Mouse (Mus musculus): ENCODE data around the gene Arhgef3.
A peak's percentile ranks its signal among the peaks of the same experiment; 100 is the strongest.

Arhgef3 gene

DNA sequence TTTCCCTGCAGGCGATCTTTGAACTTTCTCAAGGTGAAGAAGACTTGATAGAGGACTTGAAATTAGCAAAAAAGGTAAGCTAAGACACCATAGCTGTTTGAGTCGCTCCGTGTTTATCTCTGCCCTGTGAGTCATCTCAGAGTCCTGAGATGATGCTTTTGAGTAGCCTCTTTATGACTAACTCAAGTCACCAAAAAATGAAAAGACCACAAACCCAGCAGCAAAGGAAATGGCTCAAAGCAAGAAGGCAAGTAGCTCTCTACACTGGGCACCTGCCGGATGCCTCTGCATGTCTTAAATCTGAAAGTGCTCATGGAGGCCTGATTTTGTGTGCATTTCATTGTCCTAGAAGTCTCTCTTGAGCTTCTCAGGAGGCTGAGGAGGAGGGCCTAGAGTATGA is 269.4 kb downstream of the Arhgef3 start:
- no peak for DNase-seq

DNA sequence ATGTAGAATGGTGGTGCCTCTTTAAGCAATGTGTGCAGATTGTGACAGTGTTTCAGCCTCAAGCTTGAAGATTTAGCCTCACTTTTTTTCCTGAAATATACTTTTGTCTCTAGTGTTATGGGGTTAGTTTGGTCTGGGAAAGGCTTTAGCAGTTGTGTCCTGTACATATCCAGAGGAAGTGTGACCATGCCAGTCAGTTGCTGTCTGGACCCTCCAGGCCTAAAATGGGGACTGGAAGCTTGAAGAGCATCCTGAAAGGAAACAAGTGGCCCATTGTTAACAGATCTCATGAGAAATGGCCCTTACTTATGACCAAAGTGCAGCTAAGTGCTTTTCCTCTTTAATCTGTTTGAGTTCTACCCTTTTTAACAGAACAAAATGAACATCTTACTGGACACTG is 273.9 kb downstream of the Arhgef3 start:
- no peak for DNase-seq

DNA sequence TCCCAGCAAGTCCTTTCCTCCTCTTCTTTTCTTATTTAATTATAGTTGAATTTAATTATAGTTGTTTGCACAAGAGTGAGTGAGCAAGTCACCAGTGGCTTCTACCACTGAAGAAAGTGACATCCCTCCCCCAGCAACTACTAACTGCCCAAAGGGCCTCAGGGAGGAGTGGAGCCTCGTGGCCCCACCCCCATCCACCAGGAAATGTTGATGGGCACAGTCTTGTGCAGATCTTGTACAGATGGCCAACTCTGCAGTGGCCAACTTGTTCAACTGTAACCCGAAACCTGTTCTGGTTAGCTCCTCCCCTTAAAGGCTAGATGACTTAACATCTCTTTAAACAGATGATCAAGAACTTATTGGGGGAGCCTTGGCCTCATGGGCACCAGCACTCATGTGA is 275.0 kb downstream of the Arhgef3 start:
- no peak for DNase-seq

DNA sequence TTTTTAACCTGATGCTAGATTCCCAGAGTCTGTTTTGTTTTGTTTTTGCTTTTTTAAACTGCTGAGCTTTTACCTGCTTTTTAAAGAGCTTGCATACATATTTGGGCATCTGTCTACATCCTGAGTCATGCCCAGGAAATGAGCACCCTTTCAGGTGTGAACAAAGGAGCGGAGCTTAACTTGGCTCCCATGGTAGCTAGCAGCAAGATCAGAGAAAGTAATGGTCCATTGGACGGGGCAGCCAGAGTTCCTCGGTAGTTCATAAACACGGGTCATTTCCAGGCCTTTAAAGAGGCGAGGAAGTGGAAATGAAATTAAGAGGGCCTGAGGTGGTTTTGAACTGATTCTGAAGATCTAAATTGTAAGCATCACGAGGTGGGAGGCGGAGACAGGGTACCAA is 276.0 kb downstream of the Arhgef3 start:
- no peak for DNase-seq

DNA sequence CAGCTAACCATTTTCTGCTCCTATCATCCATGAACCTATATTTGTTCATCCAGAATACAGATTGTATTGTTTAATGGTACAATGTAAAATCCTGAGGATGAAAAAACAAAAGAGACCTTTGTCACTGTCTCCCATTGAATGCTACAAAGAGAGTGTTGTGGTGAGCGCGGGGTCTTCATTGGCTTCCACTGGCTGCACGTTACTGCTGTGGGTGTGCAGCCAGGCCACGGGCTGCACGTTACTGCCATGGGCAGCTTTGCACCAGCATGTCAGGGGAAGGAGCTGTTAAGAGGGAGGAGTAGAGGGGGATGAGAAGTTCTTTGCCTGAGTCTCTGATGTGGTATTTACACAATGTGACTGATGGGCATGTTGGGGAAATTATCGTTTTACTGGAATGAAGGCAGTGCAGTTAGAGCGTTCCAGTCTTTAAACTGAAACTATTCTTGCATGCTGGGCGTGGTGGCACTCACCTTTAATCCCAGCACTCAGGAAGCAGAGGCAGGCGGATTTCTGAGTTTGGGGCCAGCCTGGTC is 277.1 kb downstream of the Arhgef3 start:
- DNase-seq, result no peak

DNA sequence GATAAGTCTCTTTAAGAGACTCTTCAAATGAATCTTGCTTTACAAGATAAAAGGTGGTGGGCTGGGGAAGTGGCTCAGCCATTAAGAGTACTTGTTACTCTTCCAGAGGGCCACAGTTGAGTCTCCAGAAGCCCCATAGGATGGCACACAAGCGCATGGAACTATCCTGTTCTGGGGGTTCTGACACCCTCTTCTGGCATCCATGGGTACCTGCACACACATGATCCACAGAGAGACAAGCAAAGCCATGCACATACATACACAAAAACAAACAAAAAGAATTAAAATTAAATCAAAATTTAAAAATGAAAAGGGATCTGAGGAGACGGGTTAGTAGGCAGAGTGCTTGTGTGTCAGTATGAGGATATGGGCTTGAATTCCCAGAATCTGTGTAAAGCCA is 278.0 kb downstream of the Arhgef3 start:
- no peak for DNase-seq

DNA sequence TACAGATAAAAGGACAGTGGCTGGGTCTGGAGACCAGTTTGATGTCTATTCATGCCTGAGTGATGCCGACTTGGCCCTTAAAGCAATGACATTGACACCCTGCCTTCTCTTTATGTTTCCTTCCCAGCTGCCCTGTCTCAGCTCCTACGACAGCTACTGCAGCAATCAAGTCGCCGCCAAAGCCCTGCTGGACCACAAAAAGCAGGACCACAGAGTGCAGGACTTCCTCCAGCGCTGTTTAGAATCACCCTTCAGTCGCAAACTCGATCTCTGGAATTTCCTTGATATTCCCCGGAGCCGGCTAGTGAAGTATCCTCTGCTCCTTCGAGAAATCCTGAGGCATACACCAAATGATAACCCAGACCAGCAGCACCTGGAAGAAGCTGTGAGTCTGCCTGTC is 279.1 kb downstream of the Arhgef3 start:
- no peak for DNase-seq

DNA sequence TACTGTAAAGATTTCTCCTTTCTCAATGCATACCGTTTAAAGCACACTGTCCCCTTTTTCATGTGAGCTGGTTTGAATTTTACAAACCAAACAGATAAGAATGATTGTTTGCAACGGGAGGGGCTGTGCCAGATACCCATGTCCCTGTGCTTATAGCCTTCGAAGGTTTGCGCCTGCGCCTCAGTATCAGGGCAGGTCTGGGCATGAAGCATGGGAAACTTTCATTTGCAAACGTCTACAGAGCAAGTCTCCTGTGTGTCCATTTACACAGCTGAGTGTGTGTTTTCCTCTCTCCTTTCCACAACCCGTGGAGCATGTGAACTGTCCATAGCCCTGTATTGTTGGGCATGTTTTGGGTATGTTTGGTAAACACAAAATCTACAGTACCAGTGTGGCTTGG is 281.7 kb downstream of the Arhgef3 start:
- DNase-seq, result no peak

DNA sequence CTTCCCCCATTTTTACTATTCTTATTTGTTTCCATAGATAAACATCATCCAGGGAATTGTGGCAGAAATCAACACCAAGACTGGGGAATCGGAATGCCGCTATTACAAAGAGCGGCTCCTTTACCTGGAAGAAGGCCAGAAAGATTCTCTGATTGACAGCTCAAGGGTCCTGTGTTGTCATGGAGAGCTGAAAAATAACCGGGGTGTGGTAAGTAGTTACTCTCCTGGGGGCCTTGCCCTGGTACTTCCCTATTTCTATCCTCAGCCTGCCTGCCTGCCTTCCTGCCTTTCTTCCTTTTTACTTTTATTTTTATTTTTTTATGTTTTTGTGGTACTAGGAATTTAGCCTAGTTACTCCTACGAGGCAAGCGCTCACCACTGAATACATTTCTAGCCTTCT is 282.8 kb downstream of the Arhgef3 start:
- no peak for DNase-seq

DNA sequence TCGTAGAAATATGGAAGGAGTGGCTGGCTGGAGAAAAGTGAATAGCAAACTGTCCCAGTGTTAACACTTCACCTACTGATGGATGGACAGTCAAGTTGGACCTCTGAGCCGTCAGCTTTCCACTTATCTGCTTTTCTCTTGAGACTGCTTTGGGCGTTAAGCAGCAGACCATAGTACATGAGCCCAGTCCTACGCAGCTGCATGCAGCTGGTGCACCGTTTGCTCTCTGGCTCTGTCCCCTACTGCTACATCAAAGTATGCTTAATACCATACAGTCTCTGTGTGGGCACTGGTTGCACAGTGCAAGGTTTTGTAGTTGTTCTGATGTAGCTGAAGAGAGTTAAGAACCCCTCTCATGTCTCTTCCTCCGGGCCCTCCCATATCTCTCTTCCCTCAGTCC is 285.8 kb downstream of the Arhgef3 start:
- peak in 1 of 2 experiments; percentile 70 for DNase-seq

DNA sequence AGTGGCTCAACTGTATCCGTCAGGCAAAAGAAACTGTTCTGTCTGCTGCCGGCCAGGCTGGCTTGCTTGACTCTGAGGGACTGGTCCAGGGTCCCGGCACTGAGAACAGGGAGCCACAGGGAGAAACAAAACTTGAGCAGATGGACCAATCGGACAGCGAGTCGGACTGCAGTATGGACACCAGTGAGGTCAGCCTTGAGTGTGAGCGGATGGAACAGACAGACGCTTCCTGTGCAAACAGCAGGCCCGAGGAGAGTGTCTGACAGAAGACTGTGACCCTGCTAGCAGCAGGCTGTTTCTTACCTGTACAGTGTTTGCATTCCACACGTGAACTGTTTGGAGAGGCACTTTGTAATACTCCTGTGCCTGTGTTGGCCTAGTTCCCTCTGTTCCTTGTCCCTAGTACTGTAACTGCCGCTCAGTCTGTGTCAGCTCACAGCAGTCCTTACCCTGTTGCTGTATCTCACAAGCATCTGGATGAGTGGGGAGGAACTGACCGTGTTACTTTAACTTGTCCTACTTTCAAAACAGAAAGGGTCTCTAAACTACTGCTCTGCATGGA is 287.1 kb downstream of the Arhgef3 start:
- DNase-seq, result peak in 1 of 2 experiments; percentile 34

DNA sequence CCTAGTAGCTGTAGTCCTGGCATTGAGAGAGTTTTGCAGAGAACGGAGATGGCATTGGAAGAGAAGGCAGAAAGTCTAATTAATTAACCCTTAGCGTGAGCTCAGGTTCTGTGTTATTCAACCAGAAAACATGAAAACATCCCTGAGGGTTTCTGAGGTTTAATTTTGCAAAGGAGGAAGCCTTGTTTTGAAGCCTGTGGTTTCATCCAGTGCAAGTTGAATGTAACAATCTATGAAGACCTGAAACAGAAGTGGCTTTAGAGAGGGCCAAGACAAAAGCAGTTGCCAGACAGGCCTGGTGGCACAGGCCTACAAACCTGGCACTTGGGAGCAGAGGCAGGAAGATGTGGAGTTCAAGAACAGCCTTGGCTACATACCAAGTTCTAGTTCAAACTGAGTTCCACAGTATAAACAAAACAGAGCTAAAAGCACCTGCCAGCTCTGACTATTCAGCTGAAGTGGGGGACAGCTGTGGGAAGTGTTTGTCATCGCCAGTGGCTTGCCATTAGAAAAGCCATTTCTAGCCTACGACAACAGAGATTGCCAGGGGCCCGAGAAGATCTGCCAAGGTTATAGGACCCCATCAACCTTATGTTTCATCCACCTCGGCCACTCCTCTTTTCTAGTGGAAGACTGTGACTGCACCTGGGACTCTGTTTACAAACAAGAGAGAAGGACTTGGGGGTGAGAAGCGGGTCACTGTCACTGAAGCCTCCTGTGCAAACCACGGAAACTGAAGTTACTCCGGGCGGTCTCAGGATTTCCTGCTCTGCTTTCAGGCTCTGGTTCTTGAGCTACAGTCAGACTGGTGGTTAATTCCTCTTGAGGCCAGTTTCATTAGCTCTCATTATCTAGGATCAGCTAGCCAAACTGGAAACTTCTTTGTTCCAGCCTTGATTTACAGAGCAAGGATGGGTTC is 287.9 kb downstream of the Arhgef3 start:
- DNase-seq, result peak in 1 of 2 experiments; percentile 32

DNA sequence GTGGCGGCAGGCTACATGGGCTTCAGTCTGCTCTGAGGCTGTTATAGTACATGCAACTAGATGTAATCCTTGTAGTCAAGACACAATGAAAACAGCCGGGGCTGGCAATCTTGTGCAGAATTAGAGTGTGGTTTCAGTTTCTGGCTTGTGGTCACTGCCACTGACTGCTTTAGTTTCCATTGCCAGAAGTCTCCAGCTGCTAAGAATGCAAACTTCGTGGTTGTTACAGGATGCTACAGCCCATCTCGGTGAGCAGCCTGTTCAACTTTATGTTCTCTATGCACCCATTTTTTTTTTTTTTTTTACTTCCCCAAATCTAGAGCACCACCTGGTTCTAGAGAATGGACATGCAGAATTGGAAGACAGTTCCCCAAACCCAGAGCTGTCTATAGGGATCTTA is 290.8 kb downstream of the Arhgef3 start:
- no peak for DNase-seq

DNA sequence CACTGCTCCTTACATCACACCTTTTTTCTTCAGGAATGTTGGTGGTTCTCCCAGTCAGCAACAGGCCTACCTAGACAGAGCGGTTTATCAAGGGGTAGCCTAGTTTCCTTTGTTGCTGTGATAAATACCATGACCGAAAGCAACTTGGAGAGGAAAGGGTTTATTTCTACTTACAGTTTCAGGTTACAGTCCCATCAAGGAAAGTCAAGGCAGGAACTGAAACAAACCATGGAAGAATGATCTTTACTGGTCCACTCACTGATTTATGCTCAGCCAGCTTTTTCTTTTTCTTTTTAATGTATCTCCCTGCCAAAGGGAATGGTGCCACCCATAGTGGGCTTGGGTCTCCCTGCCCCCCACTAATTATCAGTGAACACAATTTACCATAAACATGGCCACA is 291.2 kb downstream of the Arhgef3 start:
- no peak for DNase-seq

DNA sequence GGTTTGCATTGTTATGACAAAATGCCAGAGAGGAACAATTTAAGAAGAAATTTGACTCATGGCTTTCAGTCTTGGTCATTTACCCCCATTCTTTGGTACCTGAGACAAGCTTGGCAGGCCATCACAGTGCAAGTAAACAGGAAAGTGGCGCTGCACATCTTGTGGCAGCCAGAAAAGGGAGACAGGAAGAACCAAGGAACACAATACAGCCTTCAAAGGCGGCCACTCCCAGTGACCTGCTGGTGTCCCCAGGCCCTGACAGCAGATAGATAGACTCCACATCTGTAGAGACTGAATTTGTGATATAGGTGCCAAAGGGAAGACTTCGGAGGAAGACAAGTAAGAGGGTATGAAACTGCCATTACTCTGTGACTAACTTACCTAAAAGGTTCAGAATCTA is 293.5 kb downstream of the Arhgef3 start:
- DNase-seq, result peak in 1 of 2 experiments; percentile 59

DNA sequence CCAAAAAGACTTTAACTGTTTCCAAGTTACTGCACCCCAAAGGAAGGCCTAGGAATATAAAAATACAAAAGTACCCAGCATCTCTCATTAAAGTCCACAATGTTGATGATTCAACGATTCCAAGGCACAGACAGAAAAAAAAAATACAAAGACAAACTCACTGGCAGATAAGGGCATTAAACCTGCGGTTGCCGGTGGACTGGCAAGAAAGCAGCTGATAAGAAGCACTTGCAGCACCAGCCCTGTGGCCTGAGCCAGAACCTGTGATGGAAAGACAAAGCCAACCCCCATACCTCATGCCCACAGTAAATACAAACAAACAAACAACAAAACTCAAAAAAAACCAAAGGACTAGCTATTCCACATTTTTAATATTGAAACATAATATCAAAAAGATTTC is 295.0 kb downstream of the Arhgef3 start:
- no peak for DNase-seq

DNA sequence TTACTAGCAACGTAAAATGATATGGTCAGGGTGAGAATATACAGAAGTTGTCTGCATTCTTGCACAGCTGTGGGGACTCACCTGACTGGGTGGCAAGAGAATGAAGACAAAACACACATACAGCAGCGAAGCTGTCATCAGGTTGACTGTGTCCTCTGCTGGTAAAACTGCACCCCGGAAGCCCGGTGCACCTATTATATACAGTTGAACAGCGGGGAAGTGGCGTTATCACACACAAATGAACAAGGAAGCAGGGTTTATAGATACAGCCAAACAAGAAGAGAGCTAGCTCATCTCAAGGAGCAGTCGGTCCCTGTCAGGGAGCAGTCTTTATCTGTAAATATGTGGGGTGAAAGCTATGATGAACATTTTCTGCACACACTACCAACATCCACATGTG is 296.8 kb downstream of the Arhgef3 start:
- no peak for DNase-seq

DNA sequence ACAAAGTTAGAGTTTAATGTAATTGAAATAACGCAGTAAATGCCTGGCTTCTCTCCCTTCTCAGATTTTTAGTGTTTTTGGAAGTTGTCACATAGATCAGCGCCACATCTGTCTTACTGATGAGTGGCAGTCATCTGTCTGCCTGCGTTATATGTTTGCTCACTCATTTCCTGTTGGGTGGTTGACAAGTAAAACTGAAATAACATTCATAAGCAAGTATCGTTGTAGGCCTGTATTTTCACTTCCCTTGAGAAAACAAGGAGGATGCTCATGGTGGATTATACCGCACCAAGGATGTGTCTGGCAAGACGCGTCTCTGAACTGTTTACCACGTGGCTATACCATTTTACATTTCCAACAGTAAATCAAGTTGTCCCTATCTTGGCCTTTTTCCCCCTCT is 298.0 kb downstream of the Arhgef3 start:
- no peak for DNase-seq

DNA sequence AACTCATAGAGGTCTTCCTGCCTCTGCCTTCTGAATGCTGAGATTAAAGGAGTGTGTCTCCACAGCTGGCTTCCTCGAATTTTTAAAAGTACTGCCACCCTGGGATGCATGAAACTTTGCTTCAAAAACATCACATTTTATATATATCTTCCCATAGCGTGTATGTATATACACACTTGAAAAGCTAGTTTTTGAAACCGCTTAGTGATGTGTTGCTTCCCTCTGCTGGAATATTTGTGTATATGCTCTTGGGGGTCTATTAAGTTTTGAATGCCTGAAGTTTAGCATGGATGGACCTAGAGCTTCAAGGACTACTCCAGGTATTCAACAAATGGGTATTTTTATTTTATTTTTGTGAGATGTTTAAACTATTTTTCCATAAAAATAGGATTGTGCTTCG is 299.3 kb downstream of the Arhgef3 start:
- DNase-seq, result peak in 1 of 2 experiments; percentile 30

DNA sequence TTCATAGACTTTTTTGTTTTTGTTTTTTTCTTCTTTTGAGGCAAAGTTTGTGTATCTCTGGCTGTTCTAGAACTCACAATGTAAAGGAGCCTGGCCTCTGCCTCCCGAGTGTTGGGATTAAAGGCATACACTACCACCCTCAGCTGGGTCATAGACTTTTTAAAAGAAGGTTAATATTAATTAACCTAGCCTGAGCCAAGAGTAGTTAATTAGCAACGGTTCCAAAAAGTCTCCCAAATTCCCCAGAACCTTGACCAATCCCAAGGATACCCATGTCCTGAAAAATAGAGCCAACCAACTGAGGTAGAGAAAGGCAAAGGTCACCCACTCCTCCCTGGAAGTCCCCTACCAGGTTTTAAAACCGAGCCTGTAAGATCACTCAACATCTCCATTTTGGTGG is 306.1 kb downstream of the Arhgef3 start:
- no peak for DNase-seq

DNA sequence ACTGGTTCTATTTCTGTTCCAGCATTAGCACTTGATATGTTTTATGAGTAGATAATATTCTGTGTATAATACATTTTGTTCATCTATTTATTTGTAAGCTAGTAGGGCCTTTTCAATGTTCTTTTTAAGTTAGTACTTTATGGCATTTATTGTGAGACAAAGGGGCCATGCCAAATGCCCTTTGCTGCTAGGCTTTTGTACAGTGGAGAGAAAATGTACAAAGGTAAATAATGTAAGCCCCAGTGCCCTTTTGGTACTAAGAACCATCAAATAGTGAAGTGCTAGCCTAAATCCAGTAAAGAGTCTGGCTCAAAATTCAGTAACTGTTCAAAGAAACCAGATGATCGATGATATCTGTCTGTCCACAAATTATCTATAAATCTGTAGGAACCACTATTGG is 307.6 kb downstream of the Arhgef3 start:
- DNase-seq, result no peak

DNA sequence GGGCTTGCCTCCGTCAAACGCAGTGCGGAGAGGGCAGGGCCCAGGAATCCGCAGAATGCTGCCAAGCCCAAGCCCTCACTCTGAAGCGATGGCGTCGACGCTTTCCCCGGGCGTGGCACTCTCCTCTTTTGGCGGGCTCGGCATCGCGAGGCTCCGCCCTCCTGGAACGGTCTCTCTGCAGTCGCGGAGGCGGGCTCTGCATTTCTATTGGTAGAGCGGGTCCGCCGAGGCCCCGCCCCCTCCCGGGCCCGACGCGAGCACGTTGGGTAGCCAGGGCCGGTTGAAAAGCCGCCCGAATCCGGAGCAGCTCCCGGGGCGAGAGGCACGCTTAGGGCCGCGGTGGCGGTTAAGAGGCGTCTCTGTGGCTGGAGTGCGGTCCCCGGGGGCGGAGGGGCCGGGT is 313.9 kb downstream of the Arhgef3 start, which contains the start of gene Fam208a:
Gene Fam208a, plus strand, starts transcription at position 262 of the 400 bp plus-strand sequence.
- DNase-seq, result peak; percentile 95 to 97

DNA sequence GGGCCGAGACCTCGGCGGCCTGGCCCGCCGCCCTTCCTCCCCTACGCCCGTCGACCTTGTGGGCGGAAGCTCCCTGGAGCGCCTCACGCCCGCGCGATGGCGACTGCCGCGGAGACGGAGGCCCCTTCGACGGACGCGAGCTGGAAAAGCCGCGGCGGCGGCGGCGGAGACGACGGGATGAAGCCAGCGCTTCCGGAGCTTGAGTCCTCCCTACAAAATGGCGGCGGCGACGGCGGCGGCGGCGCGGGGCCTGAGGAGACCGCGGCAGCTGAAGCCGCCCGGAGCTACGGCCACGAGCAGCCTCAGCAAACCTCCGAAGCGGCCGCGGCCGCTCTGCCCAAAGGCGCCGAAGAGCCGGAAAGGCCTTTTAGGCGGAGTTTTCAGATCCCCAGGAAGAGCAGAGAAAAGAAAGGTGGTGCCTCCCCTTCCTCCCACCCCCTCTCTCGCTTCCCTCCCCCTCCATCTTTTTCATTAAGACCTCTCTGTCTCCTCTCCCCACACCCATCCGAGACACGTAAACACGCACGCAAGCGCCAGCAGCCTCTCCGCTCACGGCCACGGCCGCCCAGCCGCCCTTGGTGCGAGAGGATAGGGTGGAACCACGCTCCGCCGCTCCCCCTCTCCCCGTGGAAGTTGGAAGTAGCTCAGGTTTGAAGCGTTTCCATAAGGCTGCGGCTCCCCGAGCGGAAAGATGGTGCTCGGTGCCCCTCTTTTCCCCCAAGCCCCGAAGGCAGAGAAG is 314.4 kb downstream of the Arhgef3 start:
- DNase-seq, result peak; percentile 86 to 91

DNA sequence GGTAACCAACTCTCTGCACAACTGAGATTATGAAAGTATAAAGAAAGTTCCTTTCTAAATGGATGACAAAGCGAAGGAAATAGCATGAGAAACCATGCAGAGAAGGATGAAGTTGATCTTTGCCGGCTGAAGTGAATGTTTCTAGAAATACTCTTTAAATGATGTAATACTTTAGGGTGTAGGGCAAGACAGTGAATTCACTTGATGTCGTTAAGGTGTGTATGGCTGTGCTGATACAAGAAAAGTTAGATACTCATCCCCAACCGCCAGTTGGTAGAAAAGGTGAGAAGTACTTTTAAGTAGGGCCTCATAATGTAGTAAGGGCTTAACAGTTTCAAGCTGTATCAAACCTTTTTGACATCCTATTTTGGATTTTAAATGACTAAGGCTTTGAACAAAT is 315.6 kb downstream of the Arhgef3 start:
- no peak for DNase-seq
